Mouse (Mus musculus) ES-Bruce4 (cell line): ENCODE results near the gene 1700028J19Rik. TPM values are rescaled to one million over a fixed set of nuclear protein-coding genes. Genes with fewer than 3 reads are reported as not detected.
"Not testable (repeated sequence)": the region's sequence is repeated elsewhere in the genome, so short reads cannot be mapped to it uniquely, and the experiment has no call there.

Experiments
- H3K27ac ChIP-seq: 2 replicates; pipeline ENCODE4 v1.5.1; 2012; ENCODE audit warnings: low read length, inconsistent platforms; ENCODE audit not compliant: insufficient read depth
- H3K27me3 ChIP-seq: 2 replicates; pipeline ENCODE4 v1.6.1; 2012; ENCODE audit warnings: mild to moderate bottlenecking, low read length, inconsistent platforms; ENCODE audit not compliant: control insufficient read depth, poor library complexity, insufficient read depth, severe bottlenecking
- H3K36me3 ChIP-seq: 2 replicates; pipeline ENCODE4 v1.6.1; 2012; ENCODE audit warnings: inconsistent platforms, mild to moderate bottlenecking, low read length, moderate library complexity; ENCODE audit not compliant: control insufficient read depth, poor library complexity, insufficient read depth, severe bottlenecking
- H3K4me1 ChIP-seq: one replicate; pipeline ENCODE4 v1.8.1; 2011; ENCODE audit warnings: low read length; ENCODE audit not compliant: control insufficient read depth, insufficient read depth
- H3K4me3 ChIP-seq: 2 replicates; pipeline ENCODE4 v1.5.1; 2011; ENCODE audit warnings: low read depth, mild to moderate bottlenecking, low read length
- H3K9ac ChIP-seq: 2 replicates; pipeline ENCODE4 v1.6.1; 2012; ENCODE audit warnings: low read depth, mild to moderate bottlenecking, inconsistent platforms; ENCODE audit not compliant: poor library complexity, severe bottlenecking
- H3K9me3 ChIP-seq: replicated peaks from 2 replicates; pipeline ENCODE4 v1.6.1; 2012; ENCODE audit warnings: mild to moderate bottlenecking, low read length, inconsistent platforms; ENCODE audit not compliant: control insufficient read depth, poor library complexity, insufficient read depth, severe bottlenecking
- CTCF ChIP-seq: IDR thresholded peaks from one replicate; pipeline ENCODE4 v1.8.1; 2011; ENCODE audit warnings: low read depth, low read length
- EP300 ChIP-seq: IDR thresholded peaks from 2 replicates; pipeline ENCODE4 v1.6.1; 2011; ENCODE audit warnings: low read depth, low read length; ENCODE audit not compliant: insufficient read depth
- POLR2A ChIP-seq: IDR thresholded peaks from one replicate; pipeline ENCODE4 v1.8.1; 2011; ENCODE audit warnings: low read length; ENCODE audit not compliant: insufficient read depth
- polyA plus RNA-seq: library from polyadenylated mRNA; stranded (reverse); fragments of >200 nt; gene quantifications from 2 replicates; pipeline ENCODE4 v1.2.4, GENCODE M21; 2011; ENCODE audit warnings: low read depth; ENCODE audit not compliant: missing spikeins, insufficient read depth, insufficient read length

The 1700028J19Rik gene
- polyA plus RNA-seq, 1 experiment: 1.3 TPM

GRCm38 (mm10) chr7:44225076-44225475 is 21.4 kb downstream of the 1700028J19Rik start, which contains the start of gene Klk1:
Gene Klk1, plus strand, starts transcription at chr7:44225360.
- Histone ChIP-seq H3K4me1 (no peaks in the 10 kb centered on the region), H3K9me3 (no peaks in the 10 kb centered on the region), H3K36me3 (no peaks in the 10 kb centered on the region), H3K27me3 (no peaks in the 10 kb centered on the region), H3K4me3 (no peak within 1 kb of the TSS), H3K9ac (no peak within 1 kb of the TSS), H3K27ac (no peak within 1 kb of the TSS)
- TF ChIP-seq POLR2A (no peak), EP300 (peak; percentile 78; the same call in 1 of the 2 replicates)

DNA sequence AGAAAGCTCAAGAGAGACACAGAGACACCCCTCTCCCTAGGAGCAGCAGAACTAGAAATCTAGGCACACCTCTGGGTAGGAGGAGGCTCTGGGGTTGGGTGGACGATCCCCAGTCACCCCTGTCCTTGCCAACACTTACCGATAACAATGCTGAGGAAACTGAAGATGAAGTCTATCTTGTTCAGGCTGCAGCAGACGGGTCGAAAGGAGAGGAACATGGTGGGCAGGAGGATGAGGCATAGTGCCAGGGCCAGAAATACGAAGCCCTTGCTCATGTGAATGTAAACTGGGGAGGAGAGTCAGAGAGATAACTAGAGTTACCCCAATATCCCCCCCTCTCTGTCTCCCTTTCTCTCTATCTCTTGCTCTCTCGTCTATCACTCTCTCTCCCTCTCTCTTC is 24.2 kb downstream of the 1700028J19Rik start:
- H3K4me3 ChIP-seq, H3K9ac ChIP-seq, H3K27ac ChIP-seq, H3K4me1 ChIP-seq, H3K27me3 ChIP-seq, H3K9me3 ChIP-seq, H3K36me3 ChIP-seq: not testable (repeated sequence)

DNA sequence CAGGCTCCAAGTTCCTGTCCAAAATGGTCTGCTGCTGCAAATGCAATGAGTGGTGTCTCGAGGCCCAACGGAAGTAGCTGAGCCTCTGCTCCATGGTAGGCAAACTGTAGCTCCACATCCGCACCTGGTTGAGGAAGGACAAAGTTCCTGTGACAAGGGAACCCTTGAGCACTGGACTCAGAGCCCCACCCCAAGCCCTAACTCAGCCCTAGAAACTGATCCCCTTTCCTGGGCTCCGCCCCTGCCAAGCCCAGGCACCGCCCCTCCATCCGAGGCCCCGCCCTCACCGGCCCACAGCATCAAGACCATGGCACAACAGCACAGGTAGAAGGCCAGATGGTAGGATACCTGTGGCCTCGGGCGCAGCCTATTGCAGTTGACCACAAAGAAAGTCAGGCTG is 24.9 kb downstream of the 1700028J19Rik start:
- H3K27me3 ChIP-seq, H3K9me3 ChIP-seq: not testable (repeated sequence)

GRCm38 (mm10) chr7:44215645-44216044 is 30.9 kb downstream of the 1700028J19Rik start, which contains the start of gene Klk1b5:
Gene Klk1b5, plus strand, starts transcription at chr7:44215945.
- TF ChIP-seq POLR2A: no peak
- TF ChIP-seq EP300: no peak
- TF ChIP-seq CTCF: no peak
- Histone ChIP-seq H3K27ac (no peak within 1 kb of the TSS), H3K9me3 (no peaks in the 10 kb centered on the region)

More for the DNA sequence above, 24.9 kb downstream of the 1700028J19Rik start:
- not testable (repeated sequence) for H3K27ac ChIP-seq, H3K4me3 ChIP-seq, H3K4me1 ChIP-seq, H3K9ac ChIP-seq, H3K36me3 ChIP-seq

DNA sequence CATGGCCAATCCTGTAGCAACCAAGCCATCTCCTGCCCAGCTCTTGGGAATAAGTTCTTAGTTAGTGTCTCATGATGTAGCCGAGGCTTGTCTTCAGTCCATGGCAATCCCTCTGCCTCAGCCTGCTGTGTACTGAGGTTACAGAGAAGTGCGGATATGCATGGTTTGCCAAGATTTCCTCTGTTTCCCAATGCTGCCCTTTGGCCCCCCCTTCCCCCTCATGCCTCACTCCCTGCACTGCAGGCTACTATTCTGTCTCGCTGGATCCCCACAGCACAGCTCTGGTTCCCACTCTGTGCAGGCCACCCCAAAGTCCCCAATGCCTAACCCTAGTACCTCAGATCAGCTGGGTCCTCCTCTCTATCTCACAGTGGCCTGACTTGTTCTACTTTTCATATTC is 38.2 kb downstream of the 1700028J19Rik start:
- Histone ChIP-seq H3K27me3 (no peaks in the 10 kb centered on the region), H3K36me3 (no peaks in the 10 kb centered on the region), H3K9me3 (no peaks in the 10 kb centered on the region), H3K27ac (no peak overlapping the region), H3K9ac (no peak overlapping the region), H3K4me3 (no peak overlapping the region), H3K4me1 (no peaks in the 10 kb centered on the region)
- no peak for TF ChIP-seq EP300
- TF ChIP-seq POLR2A: no peak
- TF ChIP-seq CTCF: no peak

More at GRCm38 (mm10) chr7:44215645-44216044, 30.9 kb downstream of the 1700028J19Rik start, which contains the start of gene Klk1b5:
- Histone ChIP-seq H3K9ac (no peak within 1 kb of the TSS), H3K27me3 (no peaks in the 10 kb centered on the region), H3K4me3 (no peak within 1 kb of the TSS), H3K36me3 (no peaks in the 10 kb centered on the region), H3K4me1 (no peaks in the 10 kb centered on the region)

DNA sequence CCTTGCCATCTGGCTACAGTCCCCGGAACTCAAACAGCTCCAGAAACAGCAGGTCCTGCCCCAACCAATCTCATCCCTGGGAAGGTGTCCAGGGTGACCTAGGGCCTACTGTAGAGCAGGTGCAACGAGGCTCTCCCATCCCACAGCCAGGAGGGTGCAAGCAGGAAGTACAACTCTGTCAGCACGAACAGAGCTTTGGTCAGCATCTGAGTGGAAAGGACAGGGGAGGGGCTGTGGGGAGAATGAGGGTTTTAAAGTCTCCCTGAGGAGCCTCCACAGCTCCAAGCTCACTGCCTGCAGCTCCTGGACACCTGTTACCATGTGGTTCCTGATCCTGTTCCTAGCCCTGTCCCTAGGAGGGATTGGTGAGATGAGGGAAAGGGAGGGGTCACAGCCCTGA is 39.4 kb downstream of the 1700028J19Rik start, which contains the start of gene Klk1b4:
TSS of gene Klk1b4 (plus strand) at position 301 of the 400 bp plus-strand sequence.
- H3K36me3 ChIP-seq, H3K27me3 ChIP-seq, H3K27ac ChIP-seq, H3K9ac ChIP-seq, H3K4me1 ChIP-seq, H3K4me3 ChIP-seq, H3K9me3 ChIP-seq: not testable (repeated sequence)

DNA sequence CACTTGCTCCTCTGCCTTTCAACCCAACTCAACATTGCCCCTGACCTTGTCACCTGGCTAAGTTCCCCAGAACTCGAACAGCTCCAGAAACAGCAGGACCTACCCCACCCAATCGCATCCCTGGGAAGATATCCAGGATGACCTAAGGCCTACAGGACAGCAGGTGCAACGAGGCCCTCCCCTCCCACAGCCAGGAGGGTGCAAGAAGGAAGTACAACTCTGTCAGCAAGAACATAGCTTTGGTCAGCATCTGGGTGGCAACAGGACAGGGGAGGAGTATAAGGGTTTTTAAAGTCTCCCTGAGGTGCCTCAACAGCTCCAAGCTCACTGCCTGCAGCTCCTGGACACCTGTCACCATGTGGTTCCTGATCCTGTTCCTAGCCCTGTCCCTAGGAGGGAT is 48.6 kb downstream of the 1700028J19Rik start, which contains the start of gene Klk1b3:
TSS of gene Klk1b3 (plus strand) at position 301 of the 400 bp plus-strand sequence.
- H3K4me3 ChIP-seq: no peak within 1 kb of the TSS
- H3K9ac ChIP-seq: no peak within 1 kb of the TSS

DNA sequence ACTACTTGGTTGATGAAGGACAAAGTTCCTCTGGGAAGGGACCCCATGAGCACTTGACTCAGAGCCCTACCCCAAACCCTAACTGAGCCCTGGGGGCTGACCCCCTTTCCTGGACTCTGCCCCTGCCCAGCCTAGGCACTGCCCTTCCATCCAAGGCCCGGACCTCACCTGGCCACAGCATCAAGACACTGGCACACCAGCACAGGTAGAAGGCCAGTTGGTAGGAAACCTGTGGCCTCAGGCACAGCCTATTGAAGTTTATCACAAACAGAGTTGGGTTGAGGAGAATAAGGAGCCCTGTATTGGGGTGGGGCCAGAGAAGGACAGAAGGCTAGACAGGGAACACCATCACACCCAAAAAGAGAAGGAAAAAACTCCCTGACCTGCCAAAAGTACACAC is 53.0 kb downstream of the 1700028J19Rik start:
- not testable (repeated sequence) for H3K9me3 ChIP-seq, H3K27me3 ChIP-seq, H3K4me1 ChIP-seq, H3K36me3 ChIP-seq, H3K27ac ChIP-seq, H3K9ac ChIP-seq, H3K4me3 ChIP-seq

More for the DNA sequence above, 48.6 kb downstream of the 1700028J19Rik start, which contains the start of gene Klk1b3:
- no peak within 1 kb of the TSS for H3K27ac ChIP-seq
- no peaks in the 10 kb centered on the region for H3K9me3 ChIP-seq
- H3K27me3 ChIP-seq: no peaks in the 10 kb centered on the region
- H3K4me1 ChIP-seq: no peaks in the 10 kb centered on the region
- TF ChIP-seq POLR2A: no peak
- no peak for TF ChIP-seq EP300
- no peak for TF ChIP-seq CTCF
- no peaks in the 10 kb centered on the region for H3K36me3 ChIP-seq

GRCm38 (mm10) chr7:44187936-44188335 is 58.6 kb downstream of the 1700028J19Rik start, which contains the start of gene Klk1b24:
Gene Klk1b24, plus strand, starts transcription at chr7:44188236.
- H3K9ac ChIP-seq, H3K36me3 ChIP-seq, H3K9me3 ChIP-seq, H3K27me3 ChIP-seq, H3K4me1 ChIP-seq, H3K4me3 ChIP-seq, H3K27ac ChIP-seq: not testable (repeated sequence)
